Mouse (Mus musculus): ENCODE results near the gene Foxred1. TPM values are rescaled to one million over a fixed set of nuclear protein-coding genes. Genes with fewer than 3 reads are reported as not detected.
A peak's percentile ranks its signal among the peaks of the same experiment; 100 is the strongest.

Gene Foxred1
- total RNA-seq, 2 experiments from 2014 or later: 36.4 to 52.0 TPM

- no peak for ATAC-seq (replicated peaks; ENCODE audit: low FRiP score, low TSS enrichment, poor library complexity, severe bottlenecking)
These were observed 13.2 kb downstream of the Foxred1 start for GRCm38 (mm10) chr9:35197625-35198024.

DNA sequence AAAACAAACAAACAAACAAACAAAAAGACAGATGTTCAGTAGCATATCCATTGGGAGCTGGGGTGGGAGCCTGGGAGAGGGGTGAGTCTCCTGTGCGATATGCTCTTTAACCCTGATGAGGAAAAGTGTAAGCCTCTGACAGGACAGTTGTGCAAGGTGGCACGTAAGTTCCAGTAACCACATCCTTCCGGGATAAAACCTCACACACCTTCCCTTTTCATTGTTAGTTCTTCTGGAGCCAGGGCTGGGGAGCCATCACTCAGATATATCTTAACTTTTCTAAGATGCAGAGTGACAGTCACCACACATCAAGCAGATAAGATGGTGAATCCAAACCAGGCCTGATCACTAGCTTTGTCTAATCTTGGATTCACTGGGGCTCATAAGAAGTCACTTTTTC, 16.8 kb downstream of the Foxred1 start:
- ATAC-seq (replicated peaks; ENCODE audit: low FRiP score, low TSS enrichment, poor library complexity, severe bottlenecking): no peak

- no peak for ATAC-seq (replicated peaks; ENCODE audit: low FRiP score, low TSS enrichment, poor library complexity, severe bottlenecking)
These were observed 17.8 kb downstream of the Foxred1 start for GRCm38 (mm10) chr9:35192983-35193542.

GRCm38 (mm10) chr9:35188700-35189099, 22.2 kb downstream of the Foxred1 start:
- 0 out of 2 replicates have a peak, but pooled peaks have one; percentile 23 for ATAC-seq (replicated peaks; ENCODE audit: low FRiP score, low TSS enrichment, poor library complexity, severe bottlenecking)

GRCm38 (mm10) chr9:35187351-35187903, 23.4 kb downstream of the Foxred1 start:
- ATAC-seq (replicated peaks; ENCODE audit: low FRiP score, low TSS enrichment, poor library complexity, severe bottlenecking): no peak

GRCm38 (mm10) chr9:35186430-35186829, 24.4 kb downstream of the Foxred1 start:
- no peak for ATAC-seq (replicated peaks; ENCODE audit: low FRiP score, low TSS enrichment, poor library complexity, severe bottlenecking)

GRCm38 (mm10) chr9:35183359-35183758, 27.5 kb downstream of the Foxred1 start:
- ATAC-seq (replicated peaks; ENCODE audit: low FRiP score, low TSS enrichment, poor library complexity, severe bottlenecking): no peak

DNA sequence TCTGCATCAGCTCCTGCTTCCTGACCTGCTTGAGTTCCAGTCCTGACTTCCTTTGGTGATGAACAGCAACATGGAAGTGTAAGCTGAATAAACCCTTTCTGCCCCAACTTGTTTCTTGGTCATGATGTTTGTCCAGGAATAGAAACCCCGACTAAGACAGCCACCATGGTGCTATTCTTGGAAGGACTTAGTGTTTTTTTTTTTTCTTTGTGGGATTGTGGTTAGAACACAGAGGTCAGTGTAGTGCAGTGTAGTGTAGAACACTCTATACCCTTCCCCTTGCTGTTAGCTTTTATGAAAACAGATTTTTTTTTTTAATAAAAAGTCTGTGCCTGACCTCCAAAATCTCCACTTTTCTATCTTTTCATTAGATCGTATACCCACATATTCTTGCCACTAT, 28.0 kb downstream of the Foxred1 start:
- ATAC-seq (replicated peaks; ENCODE audit: low FRiP score, low TSS enrichment, poor library complexity, severe bottlenecking): no peak

DNA sequence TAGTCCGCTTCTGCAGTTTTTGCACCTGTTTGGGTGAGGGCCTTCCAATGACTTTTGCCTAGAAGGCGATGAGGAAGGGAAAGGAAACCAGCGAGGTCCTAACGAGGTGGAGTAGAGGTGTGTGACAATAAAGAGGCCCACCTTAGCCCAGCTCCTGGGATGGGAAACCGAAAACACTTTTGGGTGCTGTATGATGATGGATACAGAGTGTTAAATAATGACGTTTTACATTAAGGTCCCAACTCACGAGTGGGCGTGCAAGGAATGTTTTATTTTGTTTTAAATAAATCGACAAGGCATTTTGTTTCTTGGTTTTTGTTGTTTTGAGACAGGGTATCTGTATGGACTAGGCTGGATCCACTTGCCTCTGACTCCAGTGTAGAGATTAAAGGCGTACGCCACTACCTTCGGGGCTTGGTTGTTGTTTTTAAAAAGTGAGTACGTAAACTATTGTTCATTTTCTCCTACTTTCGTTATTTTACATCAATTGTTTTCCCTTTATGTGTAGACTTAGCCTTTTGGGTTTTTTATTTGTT, 34.7 kb downstream of the Foxred1 start:
- 0 out of 2 replicates have a peak, but pooled peaks have one; percentile 3 for ATAC-seq (replicated peaks; ENCODE audit: low FRiP score, low TSS enrichment, poor library complexity, severe bottlenecking)

GRCm38 (mm10) chr9:35175251-35176123, 35.4 kb downstream of the Foxred1 start, which contains the start of gene Dcps:
TSS of gene Dcps (minus strand) at chr9:35176061.
- ATAC-seq (replicated peaks; ENCODE audit: low FRiP score, low TSS enrichment, poor library complexity, severe bottlenecking): peak; percentile 97

- ATAC-seq (replicated peaks; ENCODE audit: low FRiP score, low TSS enrichment, poor library complexity, severe bottlenecking): no peak
These were observed 37.5 kb downstream of the Foxred1 start for GRCm38 (mm10) chr9:35173331-35173730.

GRCm38 (mm10) chr9:35170071-35170470, 40.8 kb downstream of the Foxred1 start:
- no peak for ATAC-seq (replicated peaks; ENCODE audit: low FRiP score, low TSS enrichment, poor library complexity, severe bottlenecking)

- ATAC-seq (replicated peaks; ENCODE audit: low FRiP score, low TSS enrichment, poor library complexity, severe bottlenecking): no peak
These were observed 43.8 kb downstream of the Foxred1 start for GRCm38 (mm10) chr9:35166798-35167635.

GRCm38 (mm10) chr9:35166144-35166797, 44.6 kb downstream of the Foxred1 start:
- ATAC-seq (replicated peaks; ENCODE audit: low FRiP score, low TSS enrichment, poor library complexity, severe bottlenecking): 0 out of 2 replicates have a peak, but pooled peaks have one; percentile 19

- peak; percentile 88 for ATAC-seq (replicated peaks; ENCODE audit: low FRiP score, low TSS enrichment, poor library complexity, severe bottlenecking)
These were observed 46.5 kb downstream of the Foxred1 start for GRCm38 (mm10) chr9:35164142-35164874.

DNA sequence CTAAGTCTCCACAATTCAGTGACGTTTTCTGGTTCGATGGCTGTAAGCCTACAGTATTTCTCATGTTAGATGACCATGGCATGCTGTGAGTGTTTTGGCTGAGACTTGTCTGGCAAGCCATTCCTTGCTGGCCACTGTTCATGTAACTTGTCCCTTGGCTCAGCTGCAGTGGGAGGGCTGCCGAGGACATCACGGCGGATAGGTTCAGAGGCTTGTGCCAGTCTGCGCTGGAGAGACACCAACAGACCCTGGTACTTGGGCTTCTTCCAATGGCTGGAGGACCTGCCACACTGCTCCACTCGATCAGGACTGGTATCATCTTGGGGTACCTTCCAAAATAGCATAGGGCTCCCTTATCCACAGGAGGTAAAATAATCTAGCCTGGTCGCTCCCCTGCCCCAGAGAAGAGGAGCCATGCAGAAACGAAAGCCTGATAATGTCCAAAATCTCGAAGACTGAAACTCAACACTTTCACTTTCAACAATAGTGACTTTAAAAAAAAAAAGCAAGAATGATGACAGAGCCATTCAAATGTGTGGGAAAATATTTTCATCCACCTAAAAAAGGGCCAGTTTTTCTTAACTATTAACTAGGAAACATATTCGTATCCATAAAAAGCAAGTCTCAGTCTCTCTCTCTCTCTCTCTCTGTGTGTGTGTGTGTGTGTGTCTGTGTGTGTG, 47.7 kb downstream of the Foxred1 start:
- no peak for ATAC-seq (replicated peaks; ENCODE audit: low FRiP score, low TSS enrichment, poor library complexity, severe bottlenecking)

- ATAC-seq (replicated peaks; ENCODE audit: low FRiP score, low TSS enrichment, poor library complexity, severe bottlenecking): no peak
These were observed 49.1 kb downstream of the Foxred1 start for GRCm38 (mm10) chr9:35161721-35162120.

- no peak for ATAC-seq (replicated peaks; ENCODE audit: low FRiP score, low TSS enrichment, poor library complexity, severe bottlenecking)
These were observed 50.2 kb downstream of the Foxred1 start for GRCm38 (mm10) chr9:35160662-35161061.
